Mouse (Mus musculus): ENCODE data around the gene Gm49510. TPM values are rescaled to one million over a fixed set of nuclear protein-coding genes. Genes with fewer than 3 reads are reported as not detected.

The Gm49510 gene
- not detected for total RNA-seq (2021)
- long read RNA-seq, experiment 1, result 0 reads
- long read RNA-seq, experiment 2, result 0 reads

GRCm38 (mm10) chr15:78899409-78899739, at the start of gene Gm49510:
Gene Gm49510, plus strand, starts transcription at chr15:78899667.
- no peak for DNase-seq
- intact Hi-C loops (cut with DNase I), result no loop called here

DNA sequence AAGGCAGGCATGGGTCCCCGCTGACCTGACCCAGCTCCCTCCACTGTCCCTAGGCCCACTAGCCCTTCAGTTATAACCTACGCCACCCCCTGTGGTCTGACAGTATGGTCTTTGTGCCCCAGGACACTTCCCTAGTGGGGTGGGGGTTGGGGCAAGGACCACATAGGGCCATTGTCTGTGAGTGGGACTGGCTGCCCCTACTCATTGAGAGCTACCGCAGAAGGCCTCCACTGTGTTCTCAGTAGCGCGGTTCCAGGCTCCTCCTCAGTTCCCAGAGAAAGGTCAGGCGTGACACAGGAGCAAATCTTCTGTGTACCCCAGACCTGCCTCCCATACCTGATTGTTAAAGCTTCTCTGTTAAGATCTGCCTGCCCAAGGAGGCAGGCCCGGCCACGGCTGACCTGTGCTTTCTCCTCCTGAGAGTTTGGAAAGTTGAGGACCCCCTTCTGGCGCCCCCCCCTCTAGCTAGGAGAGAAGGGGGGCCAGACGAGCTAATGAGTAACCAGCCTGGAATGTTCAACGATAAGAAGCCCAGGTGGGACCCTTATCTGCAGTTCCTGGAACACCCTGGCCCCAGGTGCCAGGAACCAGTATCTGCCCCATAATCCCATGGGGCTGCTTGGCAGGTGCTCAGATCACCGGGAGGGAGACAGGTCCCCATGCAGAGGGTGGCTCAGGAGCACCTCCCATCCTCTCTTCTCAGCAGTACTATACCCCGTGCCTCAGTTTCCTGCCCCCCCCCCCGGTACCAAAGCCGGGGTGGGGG, 49.2 kb upstream of the Gm49510 start:
- DNase-seq, result peak in 1 of 2 experiments; percentile 29
- intact Hi-C loops (cut with DNase I), result loop anchor here (1.0 to 5.0 kb wide), 2 partner anchors 23 to 33 kb away; no protein-coding TSS in a partner anchor

GRCm38 (mm10) chr15:78850944-78851343, 48.5 kb upstream of the Gm49510 start:
- DNase-seq, result no peak
- intact Hi-C loops (cut with DNase I), result loop anchor here (1.0 to 5.0 kb wide), 2 partner anchors 24 to 34 kb away; no protein-coding TSS in a partner anchor

- peak; percentile 93 to 95 for DNase-seq
- intact Hi-C loops (cut with DNase I), result loop anchor here (2.0 to 5.0 kb wide), 2 partner anchors 17 to 34 kb away; no protein-coding TSS in a partner anchor
Observed at GRCm38 (mm10) chr15:78851505-78852153, 47.8 kb upstream of the Gm49510 start.

DNA sequence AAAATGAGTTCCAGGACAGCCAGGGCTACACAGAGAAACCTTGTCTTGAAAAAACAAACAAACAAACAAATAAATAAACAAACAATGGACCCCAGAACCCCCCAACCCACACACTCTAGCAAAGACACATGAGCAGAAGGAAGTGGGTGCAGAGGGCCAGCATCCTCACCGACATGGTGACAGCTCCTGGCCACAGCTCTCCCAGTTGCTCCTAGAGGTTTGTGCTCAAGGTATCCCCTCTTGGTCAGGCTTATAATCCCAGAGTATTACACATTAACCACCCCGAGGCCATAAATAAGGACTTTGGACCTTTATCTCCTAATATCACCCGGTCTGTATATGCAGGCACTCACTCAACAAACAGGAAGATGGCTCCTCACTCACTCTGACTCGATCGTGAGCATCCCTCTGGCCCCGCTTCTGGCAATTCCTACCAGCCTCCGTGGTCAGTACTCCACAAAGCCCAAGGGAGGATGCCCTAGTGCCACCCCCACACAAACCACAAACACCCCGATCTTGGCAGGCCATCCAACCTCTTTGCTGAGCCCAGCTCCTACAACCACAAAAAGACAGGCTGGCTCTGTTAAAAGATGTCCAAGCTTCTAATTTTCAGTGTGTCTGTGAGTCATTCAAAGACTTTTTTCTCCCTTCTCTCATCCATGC, 44.0 kb upstream of the Gm49510 start, which contains the start of gene Lgals2:
Gene Lgals2, minus strand, starts transcription at position 227 of the 663 bp plus-strand sequence.
- intact Hi-C loops (cut with DNase I), result no loop called here
- DNase-seq, result no peak

DNA sequence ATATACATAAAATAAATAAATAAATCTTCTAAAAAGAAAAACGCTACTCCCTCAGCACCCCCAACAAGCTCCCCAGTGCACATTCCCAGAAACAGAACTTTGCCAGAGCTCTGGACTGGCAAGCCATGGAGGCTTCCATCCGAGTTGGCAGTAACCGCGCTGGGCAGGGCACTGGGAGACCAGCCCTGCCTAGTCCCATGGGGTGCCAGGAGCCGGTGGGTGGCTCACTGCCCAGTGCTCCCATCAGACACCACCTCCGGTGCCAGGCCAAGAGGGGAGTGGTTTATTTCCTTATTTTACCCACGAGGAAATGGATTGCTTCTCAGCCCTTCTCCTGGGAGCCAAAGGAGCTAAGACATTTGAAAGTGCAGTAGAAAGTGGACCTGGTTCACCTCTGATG, 42.5 kb upstream of the Gm49510 start:
- DNase-seq, result peak in 1 of 2 experiments; percentile 50
- intact Hi-C loops (cut with DNase I), result no loop called here

DNA sequence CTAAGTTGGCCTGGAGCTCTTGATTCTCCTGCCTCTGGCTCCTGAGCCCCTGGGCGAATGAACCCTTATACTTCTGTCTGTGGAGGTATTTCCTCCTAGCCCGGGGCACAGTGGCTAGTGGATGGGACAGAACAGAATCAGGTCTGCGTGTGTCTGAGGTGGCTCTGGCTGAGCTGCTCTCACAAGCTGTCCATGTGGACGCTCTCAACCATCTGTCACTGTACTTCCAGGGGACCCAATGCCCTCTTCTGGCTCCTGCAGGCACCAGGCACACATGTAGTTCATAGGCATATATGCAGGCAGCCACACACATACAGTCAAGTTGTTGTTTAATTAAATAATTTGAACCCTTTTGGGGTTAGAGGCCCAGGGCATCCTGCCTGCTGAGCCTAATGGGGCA, 40.2 kb upstream of the Gm49510 start:
- intact Hi-C loops (cut with DNase I), result no loop called here
- no peak for DNase-seq

GRCm38 (mm10) chr15:78859714-78860113, 39.8 kb upstream of the Gm49510 start:
- intact Hi-C loops (cut with DNase I), result no loop called here
- DNase-seq, result peak in 1 of 2 experiments; percentile 24

GRCm38 (mm10) chr15:78862280-78862679, 37.2 kb upstream of the Gm49510 start:
- no peak for DNase-seq
- intact Hi-C loops (cut with DNase I), result no loop called here

DNA sequence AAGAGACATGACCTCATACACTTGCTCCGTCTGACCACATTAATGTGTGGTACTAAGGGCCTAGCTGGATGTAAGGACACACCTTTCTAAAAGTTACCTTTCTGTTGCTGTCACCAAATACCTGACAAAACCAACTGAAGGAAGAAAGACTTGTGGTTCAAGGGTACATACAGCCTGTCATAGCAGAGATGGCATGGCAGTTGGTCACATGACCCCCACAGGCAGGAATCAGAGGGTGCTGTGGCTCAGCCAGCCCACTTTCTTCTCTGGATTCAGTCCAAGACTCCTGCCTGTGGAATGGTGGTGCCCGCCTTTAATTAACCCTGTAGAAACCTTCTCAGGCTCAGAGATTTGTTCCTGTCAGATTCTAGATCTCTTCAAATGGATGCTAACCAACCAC, 36.3 kb upstream of the Gm49510 start:
- DNase-seq, result no peak
- intact Hi-C loops (cut with DNase I), result no loop called here

- DNase-seq, result peak in 1 of 2 experiments; percentile 29
- intact Hi-C loops (cut with DNase I), result no loop called here
Observed at GRCm38 (mm10) chr15:78863852-78864253, 35.6 kb upstream of the Gm49510 start.

DNA sequence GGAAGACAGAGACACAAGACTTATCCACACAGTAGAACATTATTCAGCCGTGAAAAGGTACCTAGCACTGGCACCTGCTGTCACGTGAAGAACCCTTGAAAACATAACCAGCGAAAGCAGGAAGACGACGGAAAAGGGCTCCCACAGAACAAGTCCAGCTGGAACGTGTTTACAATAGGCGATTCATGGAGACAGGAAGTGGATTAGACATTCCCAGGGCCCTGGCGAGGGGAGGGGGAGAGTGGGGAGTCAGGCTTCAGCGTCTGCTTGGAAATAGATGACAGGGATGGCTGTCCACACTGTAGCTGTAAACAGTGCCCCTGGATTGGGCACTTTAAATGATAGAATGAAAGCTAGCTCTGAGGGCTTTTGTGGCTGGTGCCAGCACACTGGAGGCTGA, 31.1 kb upstream of the Gm49510 start:
- intact Hi-C loops (cut with DNase I), result loop anchor here (2.0 to 5.0 kb wide), 2 partner anchors 16 to 246 kb away; no protein-coding TSS in a partner anchor
- DNase-seq, result peak in 1 of 2 experiments; percentile 59

DNA sequence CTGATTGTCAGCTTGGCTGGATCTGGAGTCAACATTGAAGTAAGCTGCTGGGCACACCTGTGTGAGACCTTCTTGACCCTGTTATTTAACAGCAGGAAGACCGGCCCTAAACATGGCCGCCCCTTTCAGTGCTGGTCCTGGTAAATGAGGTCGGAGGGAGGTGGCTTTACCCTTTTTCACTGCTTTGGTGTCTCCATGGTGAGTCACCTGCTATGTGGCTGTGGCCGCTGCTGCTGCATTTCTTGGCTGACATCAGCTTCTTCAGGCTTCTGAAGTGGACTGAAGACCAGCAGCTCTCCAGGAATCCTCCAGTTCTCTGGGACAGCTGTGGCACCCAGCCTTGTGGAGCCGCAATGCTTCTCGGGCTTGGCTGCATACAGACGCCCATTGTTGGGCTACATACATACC, 30.6 kb upstream of the Gm49510 start:
- no peak for DNase-seq
- intact Hi-C loops (cut with DNase I), result loop anchor here (2.0 to 5.0 kb wide), 2 partner anchors 16 to 247 kb away; no protein-coding TSS in a partner anchor

- intact Hi-C loops (cut with DNase I), result loop anchor here (1.0 to 5.0 kb wide), 3 partner anchors 17 to 247 kb away; no protein-coding TSS in a partner anchor
- DNase-seq, result peak; percentile 62 to 68
Observed at GRCm38 (mm10) chr15:78869775-78870174, 29.7 kb upstream of the Gm49510 start.

DNA sequence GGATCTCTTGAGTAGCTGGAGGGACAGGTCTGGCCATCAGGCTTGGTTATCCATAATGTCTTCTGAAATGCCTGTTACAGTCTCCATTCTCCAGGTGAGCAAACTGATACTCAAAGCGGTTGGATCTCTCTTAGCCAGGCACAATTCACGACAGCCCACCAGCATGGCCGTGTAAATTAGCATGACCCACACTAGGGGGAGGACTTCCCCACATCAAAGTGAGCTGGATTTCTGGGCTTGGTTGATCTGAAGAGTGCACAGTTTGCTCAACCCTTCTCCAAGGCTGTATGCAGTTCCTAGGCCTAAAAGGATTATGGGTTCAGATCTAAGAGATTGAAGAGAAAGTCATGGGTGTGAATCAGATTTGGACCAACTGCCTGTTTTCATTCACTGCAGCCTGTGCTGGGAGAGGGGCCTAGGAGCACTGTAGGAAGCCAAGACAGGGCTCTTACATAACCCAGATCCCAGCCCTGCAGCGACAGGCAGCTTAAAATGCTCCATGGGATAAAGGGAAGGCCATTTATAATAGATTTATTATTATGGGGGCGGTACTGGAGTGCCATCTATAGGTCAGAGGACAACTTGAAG, 27.4 kb upstream of the Gm49510 start:
- intact Hi-C loops (cut with DNase I), result no loop called here

GRCm38 (mm10) chr15:78873803-78874435, 25.5 kb upstream of the Gm49510 start:
- no peak for DNase-seq
- intact Hi-C loops (cut with DNase I), result no loop called here

More for the DNA sequence above, 27.4 kb upstream of the Gm49510 start:
- DNase-seq, result no peak

DNA sequence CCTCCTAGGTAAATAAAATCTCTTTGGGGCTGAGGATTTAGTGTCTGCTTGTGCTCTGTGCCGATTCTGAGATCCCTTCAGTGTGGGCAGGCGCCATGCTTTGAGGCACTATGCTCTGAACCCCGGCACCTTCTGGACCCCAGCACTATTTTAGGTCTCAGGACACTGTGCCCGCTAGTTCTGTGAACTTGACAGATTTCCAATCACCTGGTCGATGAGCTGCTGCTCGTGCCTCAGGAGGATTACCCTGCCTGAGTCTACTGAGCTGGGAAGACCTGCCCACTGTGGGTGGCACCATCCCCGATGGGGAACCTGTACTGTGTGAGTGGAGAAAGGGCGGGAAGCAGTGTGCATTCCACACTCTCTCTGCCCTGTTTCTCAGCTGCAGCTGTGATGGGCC, 24.5 kb upstream of the Gm49510 start:
- no peak for DNase-seq
- intact Hi-C loops (cut with DNase I), result no loop called here

GRCm38 (mm10) chr15:78875537-78875936, 23.9 kb upstream of the Gm49510 start:
- intact Hi-C loops (cut with DNase I), result no loop called here
- DNase-seq, result no peak

DNA sequence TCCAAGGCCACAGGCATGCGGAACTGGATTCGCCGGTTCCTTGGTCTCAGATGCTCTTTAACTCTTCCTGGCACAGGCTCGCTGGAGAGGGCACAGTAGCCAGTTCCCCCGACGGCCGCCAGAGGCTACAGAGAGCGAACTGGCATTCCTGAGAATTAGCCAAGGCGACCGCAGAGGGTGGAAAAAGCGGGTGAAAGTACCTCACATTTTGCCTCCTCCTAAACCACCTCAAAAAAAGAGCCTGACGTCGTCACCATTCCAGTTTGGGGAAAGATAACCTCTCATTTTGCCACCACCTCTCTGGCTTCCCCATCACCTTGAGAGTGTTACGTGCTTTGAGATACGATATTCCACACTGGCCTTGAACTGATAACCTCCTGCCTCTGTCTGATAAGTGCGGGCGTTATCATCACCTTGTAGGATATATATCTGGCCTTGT, 23.2 kb upstream of the Gm49510 start:
- intact Hi-C loops (cut with DNase I), result no loop called here
- DNase-seq, result peak; percentile 69 to 84

All from heart, postnatal 14 days (tissue).